Mouse (Mus musculus): ENCODE results near the gene Gmfg.

GRCm38 (mm10) chr7:28419416-28419815 is 17.8 kb upstream of the Gmfg start:
- TF ChIP-seq CTCF (IDR thresholded peaks at IDR 0.05; ENCODE audit: borderline replicate concordance, extremely low read depth, insufficient read depth, insufficient read length) = no peak
- no peak for TF ChIP-seq POLR2A (IDR thresholded peaks at IDR 0.05; ENCODE audit: borderline replicate concordance, extremely low read depth, insufficient read depth, insufficient read length, poor library complexity, severe bottlenecking)
